Mouse (Mus musculus) megakaryocyte-erythroid progenitor cell, adult 5-6 weeks (primary cell): ENCODE measurements at regions not wholly inside any gene's neighbourhood (a gene's known extent, or its start where the extent isn't known, plus 50 kb on each side); places are given as distances from the start of the nearest gene placed in this dataset.
A peak's percentile ranks its signal among the peaks of the same experiment; 100 is the strongest.

Experiments
- ATAC-seq: replicated peaks from 2 replicates; pipeline ENCODE4 v1.8.0; 2016; ENCODE audit warnings: mild to moderate bottlenecking, inconsistent platforms; ENCODE audit not compliant: severe bottlenecking, poor library complexity, low FRiP score, low TSS enrichment

DNA sequence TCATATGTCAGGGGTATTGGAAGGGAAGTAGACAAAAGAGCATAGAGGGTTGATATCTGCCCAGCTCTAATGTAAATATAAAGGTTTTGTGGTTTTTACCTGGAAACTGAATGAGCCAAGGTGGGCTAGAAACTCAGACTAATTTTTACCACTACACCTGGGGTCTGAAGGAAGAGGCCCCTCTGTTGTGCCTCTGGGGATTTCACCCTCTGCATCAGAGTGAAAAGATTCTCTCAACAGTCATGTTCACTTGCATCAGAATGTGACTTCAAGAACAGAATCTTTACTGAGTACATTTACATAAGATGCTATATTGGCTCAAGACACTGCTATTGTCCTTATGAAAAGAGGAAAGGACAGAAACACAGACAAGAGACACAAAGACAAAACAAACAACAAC is 110.2 kb upstream of the Pik3r1 start:
- ATAC-seq = no peak

DNA sequence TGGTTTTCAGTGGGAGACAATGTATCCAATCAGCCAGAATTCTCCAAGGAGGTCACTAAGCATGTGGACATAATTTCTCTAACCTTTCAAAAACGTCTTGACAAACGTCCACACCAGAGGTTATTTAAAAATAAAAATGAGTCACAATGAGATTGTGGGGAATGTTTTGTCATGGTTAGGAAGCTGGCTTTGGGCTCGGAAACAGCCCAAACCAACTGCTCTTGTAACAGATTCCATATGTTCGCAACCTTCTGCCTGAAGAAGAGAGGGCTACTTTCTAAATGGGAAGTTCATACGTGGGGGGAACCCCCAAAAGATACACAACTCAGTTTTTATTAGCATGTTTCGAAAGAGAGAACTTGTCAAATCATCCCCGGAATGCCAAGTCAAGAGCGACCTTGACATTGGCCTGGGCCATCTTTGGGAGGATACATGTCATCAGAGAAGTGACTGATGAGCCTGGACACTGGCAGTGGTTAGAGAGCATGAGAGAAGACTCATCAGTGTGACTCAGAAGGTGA is 111.6 kb upstream of the Pik3r1 start:
- ATAC-seq = no peak

DNA sequence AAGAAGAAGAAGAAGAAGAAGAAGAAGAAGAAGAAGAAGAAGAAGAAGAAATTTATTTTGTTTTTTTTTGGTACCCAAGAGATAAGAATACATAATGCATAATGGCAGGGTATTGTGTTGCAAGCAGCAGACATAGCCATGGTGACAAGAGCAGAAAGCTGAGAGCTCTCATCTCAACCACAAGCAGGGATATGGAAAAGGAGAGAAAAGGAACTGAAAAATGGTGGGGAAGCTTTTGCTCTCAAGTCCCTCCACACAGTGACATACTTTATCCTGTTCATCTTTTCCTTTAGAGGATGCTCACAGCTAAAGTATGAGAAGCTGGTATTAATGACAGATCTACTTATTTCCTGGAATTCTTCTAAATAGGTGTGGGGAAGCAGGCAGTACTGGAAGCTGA is 115.2 kb upstream of the Pik3r1 start:
- ATAC-seq = no peak

DNA sequence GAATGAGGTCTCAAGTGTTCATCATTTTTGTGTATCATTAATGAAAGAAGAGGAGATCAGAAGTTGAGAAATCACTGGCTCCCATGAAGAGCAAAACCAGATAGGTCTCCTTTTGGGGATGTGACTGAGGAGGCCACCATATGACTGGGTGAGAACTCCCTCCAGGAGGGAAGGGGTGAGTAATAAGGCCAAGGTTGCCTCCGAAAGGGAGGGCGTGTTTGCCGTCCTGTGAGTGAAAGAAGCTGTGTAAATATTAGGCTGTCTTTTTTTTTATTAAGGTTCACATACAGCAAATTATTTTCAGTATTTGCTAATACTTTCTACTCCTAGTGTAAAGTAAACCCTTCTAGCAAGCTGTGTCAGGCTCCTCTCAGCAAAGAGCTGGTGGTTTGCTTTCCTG is 116.7 kb upstream of the Pik3r1 start:
- no peak for ATAC-seq

DNA sequence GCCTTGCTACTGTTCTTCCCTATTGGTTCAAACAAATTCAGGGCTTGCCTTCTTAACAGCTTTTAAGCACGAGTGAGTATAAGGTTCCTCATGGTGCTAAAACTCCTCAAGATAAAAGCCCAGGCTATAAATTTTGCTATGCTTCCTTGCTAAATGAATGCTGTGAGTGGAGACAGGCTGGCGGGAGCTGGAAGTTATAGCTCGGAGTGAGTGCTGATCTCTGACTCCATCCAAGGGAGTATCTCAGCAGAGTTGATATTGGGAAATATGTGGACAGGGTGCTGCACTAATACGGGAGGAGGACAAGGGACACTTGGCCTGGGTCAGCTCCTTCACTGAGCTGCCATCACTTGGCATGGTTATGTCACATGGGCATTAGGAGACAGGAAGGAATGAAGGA is 123.5 kb upstream of the Pik3r1 start:
- no peak for ATAC-seq

DNA sequence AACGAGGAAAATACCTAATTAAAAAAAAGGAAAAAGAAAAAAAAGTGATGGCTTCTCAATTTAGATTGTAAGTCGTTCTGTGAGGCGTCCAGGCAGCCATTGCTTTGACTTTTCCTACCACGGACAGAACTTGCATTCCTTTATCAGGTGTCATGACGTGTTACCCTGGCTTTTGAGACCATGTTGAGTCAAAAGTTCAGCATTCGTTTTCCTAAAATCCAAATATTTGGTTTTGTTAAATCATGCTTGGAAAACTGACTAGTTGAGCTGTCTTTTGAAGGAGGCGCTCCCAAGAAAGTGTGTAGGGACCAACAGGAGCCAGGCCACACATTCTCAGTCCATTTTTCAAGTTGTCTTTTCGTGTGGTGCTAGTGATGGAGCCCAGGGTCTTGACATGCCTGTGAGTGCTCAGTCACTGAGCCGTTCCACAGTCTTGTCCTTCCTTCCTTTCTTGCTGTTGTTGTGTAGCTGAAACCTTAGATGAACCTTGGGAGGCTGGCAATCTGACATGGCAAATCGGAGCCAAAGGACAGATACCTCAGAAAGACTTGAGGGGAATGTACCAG is 125.1 kb upstream of the Pik3r1 start:
- no peak for ATAC-seq

DNA sequence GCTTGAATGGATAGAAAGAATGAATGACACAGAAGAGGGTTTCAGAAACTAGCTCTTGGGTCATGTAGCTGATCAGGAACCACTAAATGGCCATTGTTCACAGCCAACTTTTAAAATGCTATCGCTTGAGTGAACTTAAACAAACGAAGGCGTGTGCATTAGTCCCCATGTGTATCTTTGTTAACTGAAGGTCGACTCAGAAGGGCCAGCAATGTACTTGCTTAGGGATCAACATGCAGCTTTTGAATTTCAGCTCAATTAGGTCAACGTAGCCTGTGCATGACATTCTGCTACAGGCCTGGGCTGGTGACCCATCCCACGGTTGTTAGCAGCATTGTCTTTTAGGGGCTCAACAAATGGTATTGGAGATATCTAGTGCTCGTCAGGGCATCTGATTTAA is 127.1 kb upstream of the Pik3r1 start:
- ATAC-seq = no peak

DNA sequence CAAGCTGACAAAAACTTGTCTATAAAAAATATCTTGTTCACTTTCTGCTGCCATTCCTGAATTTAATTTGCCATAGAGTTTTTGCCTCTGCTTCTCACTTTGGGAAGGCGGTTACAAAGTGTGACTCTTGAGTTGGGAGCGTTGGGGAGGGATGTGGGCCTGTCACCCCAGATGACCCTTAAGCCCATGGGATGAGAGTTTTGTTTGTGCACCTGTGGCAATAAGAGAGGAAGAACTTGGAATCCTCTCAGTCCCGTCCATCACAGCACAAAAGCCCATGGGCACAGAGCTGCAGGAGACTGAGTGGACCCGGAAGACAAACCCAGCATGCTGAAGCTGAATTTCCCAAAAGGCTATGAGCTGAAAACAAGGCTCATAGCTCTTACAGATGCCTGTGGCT is 127.7 kb upstream of the Pik3r1 start:
- ATAC-seq = no peak

DNA sequence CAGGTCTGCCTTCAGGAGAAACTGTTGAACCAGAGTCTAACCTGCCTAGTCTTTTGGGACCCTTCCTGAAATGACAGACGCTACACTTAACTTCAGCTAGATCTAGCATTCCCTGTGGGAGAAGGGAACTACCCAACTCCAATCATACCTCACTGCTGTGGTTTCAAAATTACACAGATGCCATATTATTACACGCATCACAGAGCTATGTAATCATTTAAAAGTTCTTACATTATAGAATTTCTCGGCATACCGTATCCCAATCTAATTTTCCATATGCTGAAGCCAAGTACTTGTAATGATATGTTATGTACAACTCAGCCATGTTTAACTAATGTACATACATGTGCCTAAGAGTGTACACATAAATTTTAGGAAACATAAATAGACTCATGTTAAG is 128.9 kb upstream of the Pik3r1 start:
- no peak for ATAC-seq

DNA sequence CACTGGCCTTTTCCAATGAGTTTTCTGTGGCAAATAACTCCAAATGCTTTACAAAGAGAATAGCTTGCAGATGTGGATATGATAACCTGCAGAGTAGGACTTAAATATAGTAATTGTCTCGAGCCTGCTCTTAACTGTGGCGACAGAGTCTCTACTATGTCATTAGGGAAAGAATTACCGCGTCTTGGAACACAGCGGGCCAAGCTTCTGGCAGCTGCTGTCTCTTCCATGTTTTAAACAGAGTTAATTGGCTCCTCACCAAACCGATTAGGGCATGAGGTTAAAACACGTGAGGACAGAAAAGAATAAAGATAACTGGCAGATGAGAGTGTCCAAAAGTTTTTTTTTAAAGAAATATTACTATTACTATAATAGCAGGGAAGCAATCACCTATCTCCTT is 134.2 kb upstream of the Pik3r1 start:
- no peak for ATAC-seq

DNA sequence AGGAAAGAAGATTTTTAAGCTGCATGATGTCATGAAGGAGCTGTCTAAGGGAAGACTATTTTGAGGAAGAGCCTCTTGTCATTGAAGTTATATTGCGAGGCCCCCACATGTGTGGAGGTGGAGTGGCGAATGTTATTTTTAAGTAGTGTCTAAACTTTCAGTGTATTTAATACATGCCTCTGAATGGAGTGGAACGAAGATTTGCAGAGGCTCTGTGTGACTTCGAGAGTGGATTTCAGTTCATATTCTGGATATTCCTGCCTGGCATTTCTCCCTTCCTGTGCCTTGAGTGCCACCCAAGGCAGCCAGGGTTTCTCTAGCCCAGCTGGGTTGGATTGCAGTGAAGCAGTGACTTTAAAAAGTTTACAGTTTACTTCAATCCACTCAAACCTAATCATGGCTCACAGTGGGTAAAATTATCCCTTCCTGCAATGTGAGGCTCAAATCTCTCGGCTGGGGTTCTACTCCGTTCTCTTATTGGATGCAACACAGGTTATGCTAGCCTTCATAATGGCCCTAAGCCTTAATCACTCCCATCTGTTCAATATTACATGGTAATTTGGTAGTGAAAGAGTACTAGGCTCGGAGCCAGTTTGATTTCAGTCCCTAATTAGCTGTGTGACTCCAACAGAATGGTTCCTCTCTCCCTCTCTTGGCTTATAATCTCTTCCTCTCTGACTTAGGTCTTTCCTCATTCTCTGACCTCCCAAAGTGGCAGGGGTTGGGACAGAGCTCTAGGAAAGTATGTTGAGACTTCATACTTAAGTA is 138.1 kb upstream of the Pik3r1 start:
- no peak for ATAC-seq

DNA sequence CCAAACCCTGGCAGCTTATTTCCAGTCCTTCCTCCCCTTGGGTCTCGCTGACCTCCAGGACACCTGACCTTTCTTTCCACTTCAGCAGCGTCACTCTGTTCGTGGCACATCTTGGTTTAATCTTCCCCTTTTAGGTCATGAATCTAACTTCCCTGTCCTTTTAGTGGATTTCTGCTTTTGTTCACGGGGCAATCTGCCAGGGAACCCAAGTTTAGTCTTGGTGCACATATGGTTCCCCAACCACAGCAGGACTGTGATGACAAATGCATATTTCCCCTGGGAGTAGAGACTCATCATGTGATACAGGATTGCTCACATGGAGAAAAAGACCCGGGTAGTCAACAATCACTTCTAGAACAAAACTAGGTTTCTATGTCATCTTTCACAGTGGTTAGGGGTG is 141.0 kb upstream of the Pik3r1 start:
- no peak for ATAC-seq

DNA sequence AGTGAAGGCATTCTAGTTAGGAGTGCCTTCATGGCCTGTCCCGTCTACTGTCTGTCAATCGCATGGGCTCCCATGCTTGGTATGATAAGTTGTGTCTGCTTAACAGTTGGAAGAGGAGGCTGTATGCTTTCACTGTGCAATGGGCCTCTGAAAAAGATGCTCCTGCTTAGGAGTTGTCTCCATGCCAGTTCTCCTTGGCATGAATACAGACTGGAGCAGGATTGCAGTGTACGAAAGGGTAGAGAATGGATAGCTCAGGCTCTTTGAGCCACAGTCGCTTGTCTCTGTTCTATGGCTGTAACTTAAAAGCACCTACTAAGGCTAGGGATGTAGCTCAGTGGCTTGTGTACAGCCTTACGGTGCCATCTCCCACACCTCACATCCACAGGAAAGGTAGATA is 142.7 kb upstream of the Pik3r1 start:
- ATAC-seq = no peak

DNA sequence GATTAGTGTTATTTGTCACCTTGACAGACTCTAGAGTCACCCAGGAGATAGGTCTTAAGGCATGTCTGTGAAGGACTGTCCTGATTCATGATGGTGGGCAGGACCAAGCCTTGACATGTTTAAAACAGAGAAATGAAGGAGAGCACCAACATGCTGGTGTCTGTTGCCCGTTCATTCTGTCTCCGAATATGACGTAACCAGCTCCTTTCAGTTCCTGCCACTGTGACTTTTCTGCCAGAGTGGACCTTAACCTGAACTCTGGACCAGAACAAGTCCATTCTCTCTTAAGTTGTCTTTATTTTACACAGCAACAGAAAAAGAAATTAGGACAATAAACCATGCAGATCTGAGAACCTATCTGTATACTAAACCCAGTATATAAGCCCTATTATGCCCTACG is 146.1 kb upstream of the Pik3r1 start:
- ATAC-seq = no peak

DNA sequence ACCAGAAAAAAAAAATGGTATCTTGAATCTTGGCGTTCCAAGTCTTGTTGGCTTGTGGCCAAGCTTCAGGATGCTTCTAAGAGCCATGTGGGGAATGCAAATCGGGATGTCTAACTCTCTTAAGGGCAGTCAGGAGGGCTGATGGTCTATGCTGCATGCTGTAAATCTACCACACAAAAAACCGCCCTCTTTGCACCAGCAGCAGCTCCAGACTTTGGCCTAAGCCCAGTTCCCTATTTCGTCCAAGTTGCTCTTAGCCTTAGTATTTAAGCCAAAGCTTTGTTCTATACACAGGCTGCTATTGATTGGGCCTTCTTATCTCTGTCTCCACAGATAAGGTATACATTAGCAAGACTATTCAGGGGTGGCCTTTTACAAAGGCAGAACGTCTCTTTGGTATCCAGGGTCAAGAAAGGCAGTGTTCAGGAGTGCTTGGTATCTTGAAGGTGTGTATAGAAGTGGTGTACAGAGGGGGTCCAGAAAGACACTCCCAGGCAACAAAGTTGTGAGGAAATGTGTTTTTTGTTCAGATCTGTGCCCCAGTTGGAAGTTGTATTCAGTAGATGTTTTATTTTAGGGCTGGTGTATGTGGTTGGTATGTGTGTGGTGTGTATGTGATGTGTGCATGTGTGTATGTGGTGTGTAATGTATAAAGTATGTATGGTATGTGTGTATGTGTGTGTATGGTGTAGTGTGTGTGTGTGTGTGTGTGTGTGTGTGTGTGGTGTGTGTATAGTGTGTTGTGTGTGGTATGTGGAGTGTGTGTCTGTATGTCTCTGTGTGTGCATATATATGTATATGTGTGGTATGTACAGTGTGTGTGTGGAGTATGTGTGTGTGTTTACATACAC is 146.9 kb upstream of the Pik3r1 start:
- ATAC-seq = 0 out of 2 replicates have a peak, but pooled peaks have one; percentile 32

DNA sequence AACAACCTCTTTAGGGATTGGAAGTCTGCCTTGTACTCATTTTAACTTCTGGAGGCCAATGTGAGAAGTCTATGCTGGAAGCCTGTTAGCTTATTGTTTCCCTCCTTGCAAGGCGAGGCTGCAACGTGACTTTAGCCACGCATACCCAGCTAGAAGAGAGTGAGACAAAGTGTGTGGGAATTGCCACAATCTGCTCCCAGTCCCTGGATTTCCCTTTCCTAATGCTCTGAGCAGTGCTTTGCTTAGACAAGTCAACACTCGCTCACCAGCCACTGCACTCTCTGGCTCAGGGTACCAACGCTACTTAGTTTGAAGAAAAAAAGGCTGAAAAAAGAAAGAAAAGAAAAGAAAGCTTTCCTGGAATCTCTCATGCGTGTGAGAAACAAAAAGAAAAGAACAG is 147.5 kb upstream of the Pik3r1 start:
- ATAC-seq = no peak

DNA sequence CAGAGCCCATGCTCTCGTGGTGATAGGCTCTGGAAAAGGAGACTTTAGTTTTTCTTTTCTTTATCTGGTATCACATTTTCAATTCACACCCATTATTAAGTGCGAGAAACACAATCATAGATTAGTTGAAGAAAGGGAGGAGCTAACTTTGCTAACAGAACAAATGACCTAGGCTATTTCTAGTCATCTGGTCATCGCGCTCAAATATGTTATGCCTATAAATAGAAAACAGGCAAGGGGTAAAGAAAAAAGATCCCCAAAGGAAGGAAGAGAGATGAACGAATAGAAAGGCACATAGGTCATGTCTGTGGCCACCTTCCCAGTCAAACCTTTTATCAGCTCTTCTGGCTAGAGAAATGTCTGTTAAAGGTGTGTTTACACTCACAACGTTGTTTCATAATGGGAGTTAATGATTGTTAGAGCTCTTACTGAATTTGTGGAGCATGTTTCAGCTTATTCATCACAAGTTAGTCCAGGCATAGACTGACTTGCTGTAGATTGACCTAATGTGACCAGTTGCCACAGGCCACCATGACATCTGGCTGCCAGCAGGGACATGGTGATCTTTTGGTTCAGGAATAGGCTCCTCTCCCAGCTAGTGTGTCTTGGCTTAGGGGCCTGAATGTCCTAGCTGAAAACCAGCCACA is 148.1 kb upstream of the Pik3r1 start:
- ATAC-seq = peak; percentile 34; the same call in 1 of the 2 replicates

DNA sequence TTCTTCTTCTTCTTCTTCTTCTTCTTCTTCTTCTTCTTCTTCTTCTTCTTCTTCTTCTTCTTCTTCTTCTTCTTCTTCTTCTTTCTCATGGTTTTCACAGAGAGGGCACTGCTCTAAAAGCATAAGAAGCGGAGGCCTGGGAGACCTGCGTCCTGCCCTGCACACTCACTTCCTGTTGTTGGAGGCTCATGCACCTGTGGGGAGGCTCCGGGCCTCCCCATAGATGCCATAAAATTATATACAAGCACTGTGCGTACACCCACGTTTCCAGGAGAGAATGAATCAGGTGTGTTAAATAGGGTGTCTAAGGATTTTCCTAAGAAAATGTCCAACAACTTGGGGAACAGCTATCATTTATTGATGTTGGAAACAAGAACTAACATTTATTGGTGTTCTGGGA is 148.9 kb upstream of the Pik3r1 start:
- no peak for ATAC-seq

DNA sequence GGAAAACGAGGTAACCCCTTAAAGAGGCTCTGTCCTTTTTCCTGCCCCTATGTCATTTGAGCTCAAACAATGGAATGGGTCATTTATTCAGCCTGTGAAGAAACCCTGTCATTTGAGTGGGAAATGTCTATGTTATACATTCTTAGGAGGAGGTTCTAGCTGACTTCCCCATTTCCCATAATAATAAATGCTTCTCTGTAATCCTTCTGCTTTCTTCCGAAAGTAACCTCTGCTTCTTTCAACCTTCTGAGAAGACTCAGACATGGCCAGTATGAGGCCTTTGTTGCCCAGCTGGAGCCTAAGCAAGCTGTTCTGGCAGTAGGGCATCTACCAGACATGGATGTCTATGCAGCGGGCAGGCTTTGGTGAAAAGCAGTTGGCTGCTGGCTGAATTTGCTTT is 150.2 kb upstream of the Pik3r1 start:
- ATAC-seq = no peak

DNA sequence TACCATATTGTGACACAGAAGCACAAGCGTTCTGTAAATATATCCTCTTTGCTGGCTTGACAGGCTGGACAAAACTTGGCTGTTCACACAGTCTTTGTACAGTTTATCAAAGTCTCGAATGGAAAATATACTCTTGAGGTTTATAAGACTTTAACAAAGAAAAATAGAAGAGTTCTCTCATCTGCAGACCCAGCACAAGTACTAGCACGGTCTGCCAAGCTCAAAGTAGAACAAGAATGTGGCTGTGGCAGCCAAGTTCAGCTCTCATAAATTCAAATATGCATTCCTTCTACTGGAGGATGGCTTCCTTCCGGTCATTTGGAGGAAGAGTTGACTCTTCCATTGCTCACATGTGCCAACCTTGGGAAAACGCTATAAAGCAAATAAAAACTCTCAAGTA is 151.2 kb upstream of the Pik3r1 start:
- ATAC-seq = no peak
